Mouse (Mus musculus) adrenal gland, adult 8-10 months (tissue): ENCODE results near the gene 2300003K06Rik. TPM values are rescaled to one million over a fixed set of nuclear protein-coding genes. Genes with fewer than 3 reads are reported as not detected.
"Not testable (repeated sequence)": the region's sequence is repeated elsewhere in the genome, so short reads cannot be mapped to it uniquely, and the experiment has no call there.

Experiments used
- DNase-seq: peaks from one replicate; pipeline ENCODE4 v3.0.0; 2022
- total RNA-seq, 4 experiments: library from RNA; stranded (reverse); gene quantifications; 2 replicates each; pipeline ENCODE4 v1.2.4; 2022

Gene 2300003K06Rik
- total RNA-seq = not detected

DNA sequence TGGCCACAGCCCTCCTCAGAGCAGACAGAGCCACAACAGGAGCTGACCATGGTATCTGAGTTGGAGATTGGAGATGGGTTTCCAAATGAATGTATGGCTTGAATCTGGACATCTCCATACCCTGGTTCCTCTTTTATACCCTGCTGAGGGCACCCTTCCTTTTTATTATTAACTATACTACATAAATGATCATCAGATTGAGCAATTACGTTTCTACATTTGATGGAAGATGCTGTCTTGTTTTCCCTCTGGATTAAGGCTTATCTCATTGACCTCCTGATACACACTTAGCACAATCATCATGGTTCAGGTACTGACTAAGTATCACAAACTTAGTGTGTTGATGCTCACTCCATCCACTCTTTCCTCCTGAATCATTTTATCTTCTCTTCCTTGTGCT lies at the start of gene 2300003K06Rik:
Gene 2300003K06Rik, minus strand, starts transcription at position 101 of the 400 bp plus-strand sequence.
- no peak for DNase-seq

DNA sequence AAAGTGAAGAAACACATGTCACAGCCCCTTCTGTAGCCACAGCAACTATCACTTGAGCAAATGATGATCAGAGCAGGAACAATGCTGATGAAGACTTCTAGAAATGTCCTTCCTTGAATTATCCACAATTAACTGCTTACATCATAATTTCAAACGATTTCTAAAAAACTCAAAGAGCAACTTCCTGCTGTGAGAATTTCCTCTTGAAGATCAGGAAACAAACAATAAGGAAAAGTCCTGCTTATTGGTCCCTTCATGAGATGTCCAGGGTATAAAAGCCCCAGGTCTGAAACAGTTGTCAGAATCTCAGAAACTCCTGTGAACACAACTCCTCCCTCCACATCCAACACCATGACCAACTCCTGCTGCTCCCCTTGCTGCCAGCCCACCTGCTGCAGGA lies 41.0 kb upstream of the 2300003K06Rik start, which contains the start of gene Gm11567:
Gene Gm11567, plus strand, starts transcription at position 301 of the 400 bp plus-strand sequence.
- not testable (repeated sequence) for DNase-seq

GRCm38 (mm10) chr11:99873089-99873488 lies 35.2 kb upstream of the 2300003K06Rik start, which contains the start of gene Krtap9-1:
Gene Krtap9-1 (plus strand): TSS chr11:99873389.
- DNase-seq = not testable (repeated sequence)

- DNase-seq = not testable (repeated sequence)
Measured at GRCm38 (mm10) chr11:99864176-99864575, 26.3 kb upstream of the 2300003K06Rik start, which contains the start of gene Gm11559. Gene Gm11559 (plus strand): TSS chr11:99864476.

DNA sequence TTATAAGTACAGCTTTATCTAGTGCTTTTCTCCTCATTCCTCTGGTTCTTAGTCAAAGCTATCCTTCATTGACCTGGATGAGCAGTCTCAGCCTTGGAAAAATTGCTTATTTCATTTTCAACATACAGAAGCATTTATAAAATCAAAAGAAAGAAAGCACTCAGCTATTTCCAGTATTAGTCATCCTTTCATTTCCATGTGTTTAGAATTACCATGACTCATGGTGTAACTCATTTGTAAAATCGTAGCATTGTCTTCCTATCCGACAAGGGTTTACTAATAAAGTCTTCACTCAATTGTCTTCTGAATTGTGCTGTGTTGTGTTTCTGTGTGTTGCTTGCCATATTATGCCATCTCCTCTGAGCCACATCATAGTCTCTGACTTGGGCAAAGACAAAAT lies 20.9 kb upstream of the 2300003K06Rik start:
- no peak for DNase-seq

DNA sequence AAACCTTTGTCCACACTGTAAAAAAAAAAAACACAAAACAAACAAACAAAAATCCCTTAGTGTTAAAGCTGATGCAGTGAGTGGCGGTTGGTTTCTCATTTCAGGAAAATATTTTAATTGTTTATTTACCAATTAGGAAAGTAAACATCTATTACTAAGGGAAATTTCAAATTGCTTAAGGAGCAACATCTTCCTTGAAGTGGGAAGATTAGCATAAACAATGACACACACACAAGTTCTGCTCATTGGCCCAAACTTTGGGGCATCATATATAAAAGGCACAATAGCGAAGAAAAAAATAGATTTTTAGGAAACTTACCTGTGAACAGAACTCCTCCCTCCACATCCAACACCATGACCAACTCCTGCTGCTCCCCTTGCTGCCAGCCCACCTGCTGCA lies 19.8 kb upstream of the 2300003K06Rik start, which contains the start of gene Gm11568:
Gene Gm11568, plus strand, starts transcription at position 301 of the 400 bp plus-strand sequence.
- DNase-seq = no peak

- DNase-seq = peak; percentile 1
Measured at GRCm38 (mm10) chr11:99854121-99854520, 16.3 kb upstream of the 2300003K06Rik start.

DNA sequence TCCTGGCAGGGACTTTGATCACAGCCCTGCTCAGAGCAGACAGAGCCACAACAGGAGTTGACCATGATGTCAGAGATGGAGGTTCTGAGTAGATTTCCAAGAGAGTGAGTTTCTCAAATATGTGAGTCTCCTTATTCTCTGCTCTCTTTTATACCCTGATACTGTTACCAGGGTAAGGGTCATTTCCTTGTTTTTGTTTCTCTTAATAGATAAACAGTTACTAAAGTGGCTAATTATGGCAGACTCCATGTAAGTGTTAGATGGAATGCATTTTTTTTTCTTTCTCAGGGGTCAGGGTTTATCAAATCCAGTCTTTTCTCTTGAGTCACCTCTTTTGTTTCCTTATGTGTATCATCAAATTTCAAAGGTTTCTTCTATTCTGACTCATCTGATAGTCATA lies 13.6 kb upstream of the 2300003K06Rik start, which contains the start of gene Krtap4-16:
Gene Krtap4-16, minus strand, starts transcription at position 101 of the 400 bp plus-strand sequence.
- DNase-seq = no peak

- no peak for DNase-seq
Measured at GRCm38 (mm10) chr11:99846746-99847145, 8.9 kb upstream of the 2300003K06Rik start.

DNA sequence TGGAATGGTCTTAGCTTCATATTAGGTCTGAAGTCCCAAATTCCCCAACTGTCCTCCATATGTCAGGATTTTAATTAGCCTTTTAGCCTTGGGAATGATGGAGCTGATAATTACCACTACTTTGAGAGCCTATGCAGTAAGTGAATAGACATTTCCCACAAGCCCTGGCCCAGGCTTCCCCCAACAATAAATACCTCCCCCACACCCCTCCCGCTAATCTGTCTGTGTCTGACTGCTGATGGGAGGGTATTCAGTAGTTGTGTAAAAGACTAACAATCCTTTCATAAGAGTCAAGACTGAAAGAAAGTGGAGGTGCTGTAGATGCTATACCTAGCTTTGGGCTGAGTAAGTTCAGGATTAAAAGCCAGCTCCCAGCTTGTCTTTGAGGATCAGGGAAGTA lies 4.3 kb upstream of the 2300003K06Rik start:
- no peak for DNase-seq

DNA sequence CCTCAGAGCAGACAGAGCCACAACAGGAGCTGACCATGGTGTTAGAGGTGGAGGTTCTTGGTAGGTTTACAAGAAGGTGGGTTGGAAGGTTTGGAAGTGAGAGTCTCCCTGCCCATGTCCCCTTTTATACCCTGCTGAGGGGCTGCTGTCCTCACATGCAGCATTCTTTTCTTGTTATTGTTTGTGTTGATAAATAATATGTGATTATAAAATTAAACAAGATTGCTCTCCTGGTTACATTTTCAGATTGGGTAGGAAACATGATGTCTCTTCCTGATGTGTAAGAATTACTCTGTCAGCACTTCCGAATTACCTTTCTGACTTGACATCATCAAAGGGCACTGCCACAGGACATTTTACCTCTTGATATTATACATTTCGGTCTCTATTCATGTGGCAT lies 22.3 kb downstream of the 2300003K06Rik start, which contains the start of gene Gm11564:
Gene Gm11564, minus strand, starts transcription at position 101 of the 400 bp plus-strand sequence.
- not testable (repeated sequence) for DNase-seq

DNA sequence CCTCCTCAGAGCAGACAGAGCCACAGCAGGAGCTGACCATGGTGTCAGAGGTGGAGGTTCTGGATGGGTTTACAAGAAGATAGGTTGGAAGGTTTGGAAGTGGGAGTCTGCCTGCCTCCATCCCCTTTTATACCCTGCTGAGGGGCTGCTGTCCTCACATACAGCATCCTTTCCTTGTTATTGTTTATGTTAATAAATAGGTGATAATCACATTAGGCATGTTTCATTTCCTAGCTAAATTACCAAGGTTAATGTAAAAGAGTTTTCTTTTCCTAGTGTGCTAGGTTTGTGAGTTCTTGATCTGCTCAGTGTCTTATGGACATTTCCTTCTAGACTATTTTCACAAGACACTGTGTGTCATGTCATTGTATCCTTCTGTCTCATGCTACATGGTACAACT lies 28.1 kb downstream of the 2300003K06Rik start, which contains the start of gene Krtap4-13:
Gene Krtap4-13, minus strand, starts transcription at position 101 of the 400 bp plus-strand sequence.
- DNase-seq = not testable (repeated sequence)

GRCm38 (mm10) chr11:99804346-99804745 lies 33.5 kb downstream of the 2300003K06Rik start, which contains the start of gene Gm11554:
Gene Gm11554 (minus strand): TSS chr11:99804446.
- not testable (repeated sequence) for DNase-seq

- DNase-seq = not testable (repeated sequence)
Measured at GRCm38 (mm10) chr11:99798832-99799231, 39.0 kb downstream of the 2300003K06Rik start, which contains the start of gene Gm11569. Gene Gm11569 (minus strand): TSS chr11:99798932.

DNA sequence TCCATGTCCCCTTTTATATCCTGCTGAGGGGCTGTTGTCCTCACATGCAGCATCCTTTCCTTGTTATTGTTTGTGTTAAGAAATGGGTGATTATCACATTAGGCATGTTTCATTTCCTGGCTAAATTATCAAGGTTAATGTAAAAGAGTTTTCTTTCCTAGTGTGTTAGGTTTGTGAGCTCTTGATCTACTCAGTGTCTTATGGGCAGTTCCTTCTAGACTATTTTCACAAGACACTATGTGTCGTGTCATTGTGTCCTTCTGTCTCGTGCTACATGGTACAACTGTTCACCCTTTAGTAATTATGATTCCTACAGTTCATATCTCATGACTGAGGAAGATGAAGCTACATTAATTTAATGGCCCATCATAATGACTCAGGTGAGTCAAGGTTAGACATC lies 44.5 kb downstream of the 2300003K06Rik start, which contains the start of gene Gm11596:
Gene Gm11596, minus strand, starts transcription at position 101 of the 400 bp plus-strand sequence.
- DNase-seq = no peak

Other genes with a start within 250 kb of the 2300003K06Rik start
- gene Krtap1-3, start 246.7 kb downstream of the 2300003K06Rik start, total RNA-seq = not detected
- not detected for gene Krtap9-3, start 240.0 kb downstream of the 2300003K06Rik start, total RNA-seq
- gene Gm11938, start 234.8 kb downstream of the 2300003K06Rik start, total RNA-seq = not detected
- gene Gm11937, start 227.9 kb downstream of the 2300003K06Rik start, total RNA-seq = not detected
- not detected for gene Krtap2-4, start 223.2 kb downstream of the 2300003K06Rik start, total RNA-seq
- not detected for gene Gm11562, start 217.6 kb downstream of the 2300003K06Rik start, total RNA-seq
- not detected for gene Krtap4-1, start 209.8 kb downstream of the 2300003K06Rik start, total RNA-seq
- gene Krtap4-2, start 203.0 kb downstream of the 2300003K06Rik start, total RNA-seq = not detected
- not detected for gene Krtap4-7, start 194.0 kb downstream of the 2300003K06Rik start, total RNA-seq
- not detected for gene Gm11555, start 187.8 kb downstream of the 2300003K06Rik start, total RNA-seq
- not detected for gene Gm11563, start 179.1 kb downstream of the 2300003K06Rik start, total RNA-seq
- gene Krtap4-6, start 172.1 kb downstream of the 2300003K06Rik start, total RNA-seq = not detected
- not detected for gene Gm14190, start 147.3 kb downstream of the 2300003K06Rik start, total RNA-seq
- gene Gm14180, start 103.8 kb downstream of the 2300003K06Rik start, total RNA-seq = not detected
- not detected for gene Gm11595, start 65.2 kb downstream of the 2300003K06Rik start, total RNA-seq
- gene Krtap4-8, start 57.4 kb downstream of the 2300003K06Rik start, total RNA-seq = not detected
- gene Krtap4-9, start 52.9 kb downstream of the 2300003K06Rik start, total RNA-seq = not detected
- not detected for gene Gm11596, start 44.6 kb downstream of the 2300003K06Rik start, total RNA-seq
- gene Gm11569, start 39.1 kb downstream of the 2300003K06Rik start, total RNA-seq = not detected
- gene Gm11554, start 33.6 kb downstream of the 2300003K06Rik start, total RNA-seq = not detected
- gene Krtap4-13, start 28.2 kb downstream of the 2300003K06Rik start, total RNA-seq = not detected
- not detected for gene Gm11564, start 22.4 kb downstream of the 2300003K06Rik start, total RNA-seq
- gene Krtap4-16, start 13.5 kb upstream of the 2300003K06Rik start, total RNA-seq = not detected
- gene Gm11568, start 19.9 kb upstream of the 2300003K06Rik start, total RNA-seq = not detected
- gene Gm11559, start 26.4 kb upstream of the 2300003K06Rik start, total RNA-seq = not detected
- gene Krtap9-1, start 35.3 kb upstream of the 2300003K06Rik start, total RNA-seq = not detected
- gene Gm11567, start 41.1 kb upstream of the 2300003K06Rik start, total RNA-seq = not detected
- not detected for gene Krtap31-1, start 69.9 kb upstream of the 2300003K06Rik start, total RNA-seq
- gene Gm11565, start 76.7 kb upstream of the 2300003K06Rik start, total RNA-seq = not detected
- gene Krtap31-2, start 98.2 kb upstream of the 2300003K06Rik start, total RNA-seq = not detected
- gene Krtap9-5, start 110.4 kb upstream of the 2300003K06Rik start, total RNA-seq = not detected
- gene Krtap29-1, start 141.0 kb upstream of the 2300003K06Rik start, total RNA-seq = not detected
- gene Krtap16-1, start 148.5 kb upstream of the 2300003K06Rik start, total RNA-seq = not detected
- gene Krtap17-1, start 155.9 kb upstream of the 2300003K06Rik start, total RNA-seq = not detected
- gene Krt33a, start 178.1 kb upstream of the 2300003K06Rik start, total RNA-seq = not detected
- gene Krt33b, start 191.8 kb upstream of the 2300003K06Rik start, total RNA-seq = not detected
- not detected for gene Krt34, start 203.5 kb upstream of the 2300003K06Rik start, total RNA-seq
- gene Krt31, start 212.5 kb upstream of the 2300003K06Rik start, total RNA-seq = not detected